Mouse (Mus musculus) embryonic stem cell, embryonic (primary cell): ENCODE data around the gene H2-D1.

ENCODE experiments used
- CTCF ChIA-PET, 4 experiments: fragments of 300-600 bp in 2 of 4; fragments of 350-600 bp in 2 of 4; sonication (Branson Sonifier 250); formaldehyde crosslinking; loops; one replicate each; lab custom pipeline; 2022; ENCODE audit warnings: inconsistent platforms in 2 of 4; lab: Charles Lee
- POLR2A ChIA-PET, 4 experiments: fragments of 300-600 bp in 2 of 4; fragments of 350-600 bp in 2 of 4; sonication (Branson Sonifier 250); formaldehyde crosslinking; loops; one replicate each; lab custom pipeline; 2022; ENCODE audit warnings: antibody characterized with exemption in 4 of 4, inconsistent platforms in 1 of 4; lab: Charles Lee

H2-D1 gene

DNA sequence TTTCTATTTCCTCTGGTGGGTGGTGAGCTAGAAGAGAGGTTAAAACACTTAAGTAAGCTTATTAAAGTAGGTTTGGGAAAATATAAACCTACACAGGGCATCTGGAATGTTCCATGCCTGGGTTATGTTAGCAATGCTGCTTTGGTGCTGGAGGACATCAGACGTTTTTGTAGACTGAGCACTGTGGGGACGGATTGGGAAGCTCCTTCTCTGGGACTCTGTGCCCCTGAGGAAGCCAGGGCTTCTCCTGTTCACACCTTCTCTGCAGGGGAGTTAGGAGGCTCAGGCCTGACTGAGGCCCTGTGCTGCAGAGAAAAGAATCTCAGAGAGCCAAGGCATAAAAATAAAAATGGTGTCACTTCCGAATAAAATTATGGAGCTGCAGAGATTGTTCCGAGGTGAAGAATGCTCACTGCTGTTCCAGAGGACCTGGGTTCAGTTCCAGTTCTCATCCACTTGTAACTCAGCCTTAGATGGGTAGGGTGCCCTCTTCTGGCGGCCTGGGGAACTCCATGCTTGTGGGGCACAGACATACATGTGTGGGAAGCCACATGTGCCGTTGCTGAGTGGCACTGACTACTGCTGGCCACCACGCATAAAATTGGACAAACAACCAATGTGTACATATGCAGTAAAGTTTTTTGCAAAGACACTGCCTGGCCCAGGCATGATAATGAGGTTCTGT lies 37.9 kb downstream of the H2-D1 start:
- ChIA-PET POLR2A (interaction anchor here in 2 of 4 experiments (0.6 to 0.7 kb wide), 2 partner anchors 1331 kb away, joined by 6 to 12 read pairs; no protein-coding TSS in a partner anchor), CTCF (interaction anchor here in 3 of 4 experiments (0.6 to 1.8 kb wide), 9 partner anchors 16 to 1788 kb away, joined by 3 to 28 read pairs (median 5); no protein-coding TSS in a partner anchor)

DNA sequence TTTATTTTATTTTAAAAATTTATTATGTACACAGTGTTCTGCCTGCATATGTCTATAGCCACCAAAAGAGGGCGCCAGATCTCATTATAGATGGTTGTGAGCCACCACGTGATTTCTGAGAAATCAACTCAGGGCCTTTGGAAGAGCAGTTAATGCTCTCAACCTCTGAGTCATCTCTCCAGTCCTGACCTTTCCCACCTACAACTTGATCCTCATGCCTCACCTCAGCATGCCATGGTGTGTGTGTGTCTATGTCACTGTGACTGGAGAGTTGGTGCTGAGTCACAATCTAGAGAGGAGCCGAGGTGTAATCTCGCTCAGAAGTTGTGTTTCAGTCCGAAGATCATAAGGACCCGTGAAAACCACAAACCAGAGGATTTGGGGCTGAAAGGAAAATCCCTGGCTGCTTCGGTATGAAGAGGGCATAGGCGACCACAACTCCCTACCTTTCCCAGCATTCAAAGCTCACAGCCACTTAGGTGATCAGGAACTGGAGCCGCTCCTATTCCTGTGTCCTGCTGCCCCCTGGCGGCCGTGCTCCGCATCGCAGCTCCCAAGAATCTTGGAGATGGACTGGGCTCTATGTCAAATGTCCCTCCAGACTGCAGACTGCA lies 39.2 kb downstream of the H2-D1 start:
- ChIA-PET CTCF (interaction anchor here (0.5 to 4.3 kb wide), 66 partner anchors 9 to 1542 kb away, joined by 3 to 70 read pairs (median 4); partner anchors contain the start of genes Agpat1 (in 1 of the 4), Ddx39b (in 1 of the 4), H2-Q2 (in 1 of the 4) and Rnf5 (in 1 of the 4)), POLR2A (interaction anchor here in 3 of 4 experiments (1.0 to 1.1 kb wide), 5 partner anchors 47 to 133 kb away, joined by 3 to 5 read pairs (median 4); partner anchors contain the start of gene Ddx39b (in 1 of the 3))

DNA sequence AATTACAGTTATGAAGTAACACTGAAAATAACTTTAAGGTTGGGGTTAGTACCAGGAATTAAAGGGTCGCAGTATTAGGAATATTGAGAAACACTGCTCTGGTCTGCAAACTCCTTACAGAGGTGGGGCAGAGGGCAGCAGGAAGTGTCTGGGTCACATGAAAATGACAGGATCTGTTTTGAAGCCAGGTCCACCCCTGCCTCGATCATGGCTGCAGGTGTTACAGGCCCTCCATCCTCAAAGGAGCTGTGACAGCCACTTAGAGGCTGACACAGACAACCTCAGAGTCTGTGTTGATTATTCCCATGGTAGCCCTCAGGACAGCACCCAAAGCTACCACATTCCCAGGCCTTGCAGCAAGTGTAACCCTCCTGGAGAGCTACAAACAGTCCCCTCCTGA lies 40.7 kb downstream of the H2-D1 start:
- POLR2A ChIA-PET, result interaction anchor here in 1 of 4 experiments (1.4 kb wide), 1 partner anchor 1337 kb away, joined by 8 read pairs; no protein-coding TSS in a partner anchor
- CTCF ChIA-PET, result interaction anchor here in 3 of 4 experiments (0.7 to 4.3 kb wide), 11 partner anchors 8 to 1342 kb away, joined by 3 to 70 read pairs (median 5); no protein-coding TSS in a partner anchor

DNA sequence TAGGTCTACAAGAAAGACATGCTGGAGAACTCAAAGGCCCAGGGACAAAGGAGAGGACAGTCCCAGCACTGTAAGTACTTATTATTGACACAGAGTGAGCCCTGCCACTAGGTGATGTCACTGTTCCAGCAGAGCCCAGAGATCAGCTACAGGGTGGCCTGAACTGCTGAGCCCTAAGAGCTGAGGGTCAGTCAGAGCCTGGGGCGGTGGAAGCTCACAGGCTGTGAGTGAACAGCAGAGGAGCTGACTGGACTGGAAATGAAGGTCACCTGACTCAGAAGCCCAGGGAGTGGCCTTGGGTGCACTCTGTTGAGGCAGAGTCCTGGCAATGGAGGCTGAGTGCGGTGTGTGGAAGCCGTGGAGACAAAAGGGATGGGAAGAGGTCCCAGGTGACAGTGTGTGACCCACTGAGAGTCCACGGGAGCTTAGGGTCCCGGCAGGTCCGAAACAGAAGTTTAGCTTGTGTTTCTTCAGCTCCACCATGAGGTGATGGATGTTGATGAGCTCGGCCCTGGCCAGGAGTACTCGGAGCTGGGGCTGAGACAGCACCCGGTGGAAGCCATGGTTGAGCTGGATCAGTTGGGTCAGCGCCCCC lies 41.3 kb downstream of the H2-D1 start:
- ChIA-PET POLR2A (interaction anchor here in 1 of 4 experiments (1.0 to 1.4 kb wide), 2 partner anchors 216 to 1338 kb away, joined by 3 to 8 read pairs; no protein-coding TSS in a partner anchor), CTCF (interaction anchor here (0.6 to 4.3 kb wide), 13 partner anchors 8 to 1338 kb away, joined by 3 to 70 read pairs (median 3); no protein-coding TSS in a partner anchor)

DNA sequence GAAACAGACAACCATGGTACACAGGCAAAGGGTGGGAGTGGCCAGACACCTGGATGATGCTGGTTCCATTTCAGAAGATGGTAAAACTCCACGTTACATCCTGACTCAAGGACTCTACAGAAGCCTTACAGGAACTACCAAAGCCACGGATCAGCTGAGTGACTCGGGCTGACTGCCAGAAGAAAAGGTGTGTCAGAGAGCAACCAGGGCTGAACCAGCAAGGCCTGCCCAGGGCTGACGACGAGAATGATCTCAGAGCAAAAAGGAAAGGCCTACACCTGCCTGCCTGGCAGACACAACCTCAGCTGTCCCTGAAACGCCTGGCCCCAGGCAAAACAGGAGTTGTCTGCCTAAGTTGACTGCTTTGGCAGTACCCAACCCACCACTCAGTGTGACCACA lies 41.9 kb downstream of the H2-D1 start:
- POLR2A ChIA-PET, result interaction anchor here in 1 of 4 experiments (1.0 to 1.4 kb wide), 2 partner anchors 216 to 1339 kb away, joined by 3 to 8 read pairs; no protein-coding TSS in a partner anchor
- CTCF ChIA-PET, result interaction anchor here (0.7 to 4.3 kb wide), 9 partner anchors 9 to 1338 kb away, joined by 3 to 70 read pairs (median 4); no protein-coding TSS in a partner anchor

DNA sequence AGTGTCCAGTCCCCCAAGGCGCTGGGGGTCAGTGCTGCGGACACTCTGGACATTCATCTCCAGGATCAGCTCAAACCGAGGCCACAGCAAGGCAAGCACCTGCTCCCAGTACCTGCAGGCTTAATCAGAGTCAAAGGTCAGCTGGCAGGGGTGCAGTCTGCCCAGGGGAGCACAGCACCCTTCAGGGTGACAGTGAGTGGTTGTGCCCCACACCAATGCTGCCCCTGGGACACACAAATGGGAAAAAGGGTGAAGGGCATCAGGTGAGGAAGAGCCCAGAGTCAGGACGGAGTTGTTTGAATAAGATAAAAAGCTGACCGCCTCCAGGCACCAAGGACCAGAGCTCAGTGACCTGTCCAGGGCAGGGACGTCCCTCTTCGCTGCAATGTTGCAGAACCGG lies 42.4 kb downstream of the H2-D1 start:
- ChIA-PET POLR2A (interaction anchor here in 3 of 4 experiments (0.5 to 1.0 kb wide), 3 partner anchors 63 to 471 kb away, joined by 3 read pairs; partner anchors contain the start of gene Ddx39b (in 1 of the 3)), CTCF (interaction anchor here in 3 of 4 experiments (1.3 to 4.3 kb wide), 4 partner anchors 30 to 1339 kb away, joined by 4 to 70 read pairs (median 8); no protein-coding TSS in a partner anchor)
